Mouse (Mus musculus): ENCODE measurements around the gene Megf8.
A peak's percentile ranks its signal among the peaks of the same experiment; 100 is the strongest.

DNA sequence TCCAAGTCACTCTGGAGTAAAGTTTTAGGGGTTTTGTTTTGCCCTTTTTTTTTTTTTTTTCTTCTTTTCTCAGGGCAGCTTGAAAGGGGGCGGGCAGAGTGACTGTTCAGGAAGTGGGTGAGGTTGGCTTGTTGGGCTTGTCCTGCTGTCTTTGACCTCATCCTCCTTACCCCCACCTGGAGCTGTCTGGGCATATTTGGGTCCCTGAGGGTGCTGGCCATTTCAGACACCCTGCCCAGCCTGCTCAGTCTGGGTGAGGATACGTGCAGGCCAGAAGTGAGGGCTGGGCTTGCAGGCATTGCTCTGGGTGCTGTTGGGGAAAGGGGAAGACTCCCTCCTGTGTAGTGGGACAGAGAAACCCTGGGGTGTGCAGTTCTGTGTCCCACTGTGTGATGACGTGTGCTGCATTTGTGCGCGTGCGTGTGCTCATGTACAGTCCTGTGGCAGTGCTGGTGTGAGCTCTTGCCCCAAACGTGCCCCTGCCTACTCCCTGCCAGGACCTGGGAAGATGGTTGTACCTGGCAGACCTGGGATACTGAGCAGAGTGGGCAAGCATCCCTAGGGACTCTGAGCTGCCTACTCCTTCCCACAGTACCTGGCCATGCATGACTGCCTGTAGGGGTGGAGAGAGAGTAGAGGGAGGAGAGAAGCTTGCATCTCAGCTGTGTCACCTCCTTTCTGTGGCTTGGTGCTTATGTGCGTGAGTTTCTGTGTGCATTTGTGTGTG lies 47.3 kb upstream of the Megf8 start:
- TF ChIP-seq POLR2AphosphoS2 (IDR thresholded peaks at IDR 0.05; ENCODE audit: insufficient read length, low read depth): peak; percentile 62
- TF ChIP-seq MAX (IDR thresholded peaks at IDR 0.05; ENCODE audit: low read depth): no peak
- TF ChIP-seq POLR2A (IDR thresholded peaks at IDR 0.05; ENCODE audit: insufficient read length, low read depth): no peak
- TF ChIP-seq TCF12 (IDR thresholded peaks at IDR 0.05; ENCODE audit: insufficient read depth, poor library complexity, severe bottlenecking): no peak
- no peak for TF ChIP-seq E2F4 (IDR thresholded peaks at IDR 0.05; ENCODE audit: insufficient read depth)
- TF ChIP-seq CEBPB (IDR thresholded peaks at IDR 0.05; ENCODE audit: insufficient read depth, poor library complexity, severe bottlenecking): no peak
- no peak for TF ChIP-seq USF1 (IDR thresholded peaks at IDR 0.05; ENCODE audit: low read depth)
- TF ChIP-seq MYOG (IDR thresholded peaks at IDR 0.05; ENCODE audit: control insufficient read depth in 1 of 3, insufficient read depth in 1 of 3, insufficient read length in 2 of 3, low read depth in 2 of 3): no peak
- no peak for TF ChIP-seq MYOD1 (IDR thresholded peaks at IDR 0.05; ENCODE audit: control insufficient read depth in 1 of 3, insufficient read length in 2 of 3, low read depth in 2 of 3)
- no peak for TF ChIP-seq TCF3 (IDR thresholded peaks at IDR 0.05; ENCODE audit: insufficient read length, low read depth)
- no peak for TF ChIP-seq SRF (IDR thresholded peaks at IDR 0.05; ENCODE audit: control insufficient read depth, insufficient read length, low read depth)
